Mouse (Mus musculus) forebrain, postnatal 0 days (tissue): ENCODE measurements around the gene Rest. TPM values are rescaled to one million over a fixed set of nuclear protein-coding genes. Genes with fewer than 3 reads are reported as not detected.

Source experiments
- ATAC-seq: fragments of 200-750 bp; cut with Nextera tagmentation; 2 replicates; pipeline ENCODE4 v1.8.0; 2017; ENCODE audit warnings: mild to moderate bottlenecking, moderate library complexity
- DNase-seq: peaks from one replicate; pipeline ENCODE4 v3.0.0-alpha.2; 2015
- H3K27ac ChIP-seq: fragments of 300-500 bp; sonication (generic); 2 replicates; pipeline ENCODE4 v1.5.1; 2014; ENCODE audit warnings: low read depth, mild to moderate bottlenecking, antibody characterized with exemption, low read length, moderate library complexity, mixed read lengths
- H3K27me3 ChIP-seq: fragments of 300-500 bp; sonication (generic); 2 replicates; pipeline ENCODE4 v1.6.1; 2014; ENCODE audit warnings: mild to moderate bottlenecking, low read length, mixed read lengths; ENCODE audit not compliant: insufficient read depth
- H3K36me3 ChIP-seq: fragments of 300-500 bp; sonication (generic); 2 replicates; pipeline ENCODE4 v1.6.1; 2014; ENCODE audit warnings: mild to moderate bottlenecking, moderate library complexity; ENCODE audit not compliant: insufficient read depth
- H3K4me1 ChIP-seq: fragments of 300-500 bp; sonication (generic); 2 replicates; pipeline ENCODE4 v1.6.1; 2014; ENCODE audit warnings: antibody characterized with exemption; ENCODE audit not compliant: insufficient read depth
- H3K4me2 ChIP-seq: fragments of 300-500 bp; sonication (generic); 2 replicates; pipeline ENCODE4 v1.6.1; 2014; ENCODE audit warnings: low read depth, mild to moderate bottlenecking, moderate library complexity
- H3K4me3 ChIP-seq: fragments of 300-500 bp; sonication (generic); 2 replicates; pipeline ENCODE4 v1.5.1; 2014; ENCODE audit warnings: low read depth, low read length, mixed read lengths
- H3K9ac ChIP-seq: fragments of 300-500 bp; sonication (generic); 2 replicates; pipeline ENCODE4 v1.6.1; 2014; ENCODE audit warnings: mild to moderate bottlenecking
- H3K9me3 ChIP-seq: fragments of 300-500 bp; sonication (generic); 2 replicates; pipeline ENCODE4 v1.6.1; 2016; ENCODE audit warnings: low read length
- CTCF ChIP-seq: sonication (generic); IDR thresholded peaks from 2 replicates; pipeline ENCODE4 v1.5.1; 2016; ENCODE audit warnings: antibody characterized with exemption, control low read depth, low read depth
- WGBS: fragments of 180-500 bp; shearing (Covaris S2); extraction: QIAGEN DNeasy Blood & Tissue Kit; methylation state at CpG from one replicate; pipeline ENCODE4 v1.1.7; 2014; 5-methylcytosine and 5-hydroxymethylcytosine counted together
- polyA plus RNA-seq: library from polyadenylated mRNA; unstranded; fragments of >200 nt; fragmentation: Nextera tagmentation; extraction: Ambion mirVana; gene quantifications from 2 replicates; pipeline ENCODE4 v1.2.1, GENCODE M21; 2015
- total RNA-seq: library from RNA; depleted of rRNA; stranded (reverse); fragments of >200 nt; gene quantifications from 2 replicates; pipeline ENCODE4 v1.2.3, GENCODE M21; 2014

Gene Rest
- total and polyA plus RNA-seq, 2 experiments from 2014 or later: 3.1 to 8.3 TPM

DNA sequence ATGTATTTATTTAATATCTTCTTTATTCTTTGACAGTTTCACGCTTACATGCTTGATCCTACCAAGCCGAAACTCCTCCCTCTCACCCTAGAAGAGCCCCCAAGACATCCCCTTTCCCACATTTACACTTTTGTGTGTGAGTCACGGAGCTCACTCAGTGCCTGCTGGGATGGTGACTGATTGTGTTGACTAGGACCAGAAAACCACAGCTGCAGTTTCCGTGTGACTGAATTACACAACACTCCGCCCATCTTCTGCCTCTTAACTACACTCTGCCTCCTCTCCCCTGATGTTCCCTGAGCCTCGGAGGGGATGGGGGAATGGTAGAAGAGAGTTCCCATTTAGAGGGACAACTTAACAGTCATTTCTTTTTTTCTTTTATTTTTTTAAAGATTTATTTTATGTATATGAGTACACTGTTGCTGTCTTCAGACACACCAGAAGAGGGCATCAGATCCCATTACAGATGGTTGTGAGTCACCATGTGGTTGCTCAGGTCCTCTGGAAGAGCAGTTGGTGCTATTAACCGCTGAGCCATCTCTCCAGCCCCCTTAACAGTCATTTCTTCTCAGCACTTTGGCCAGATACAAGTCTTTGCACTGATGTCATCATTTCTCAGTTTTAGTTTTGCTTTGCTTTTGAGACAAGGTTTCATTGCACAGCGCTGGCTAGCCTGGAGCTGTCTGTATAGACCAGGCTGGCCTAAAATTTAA, 13.0 kb upstream of the Rest start:
- Histone ChIP-seq H3K4me3 (no peak overlapping the region), H3K4me1 (no peaks in the 10 kb centered on the region), H3K4me2 (no peak overlapping the region), H3K36me3 (no peaks in the 10 kb centered on the region), H3K27me3 (no peaks in the 10 kb centered on the region), H3K9me3 (no peaks in the 10 kb centered on the region), H3K27ac (no peak overlapping the region), H3K9ac (no peak overlapping the region)
- 60% methylated on average over 8 of the region's 8 CpGs for WGBS
- DNase-seq (no peak), ATAC-seq (no peak)
- no peak for TF ChIP-seq CTCF

DNA sequence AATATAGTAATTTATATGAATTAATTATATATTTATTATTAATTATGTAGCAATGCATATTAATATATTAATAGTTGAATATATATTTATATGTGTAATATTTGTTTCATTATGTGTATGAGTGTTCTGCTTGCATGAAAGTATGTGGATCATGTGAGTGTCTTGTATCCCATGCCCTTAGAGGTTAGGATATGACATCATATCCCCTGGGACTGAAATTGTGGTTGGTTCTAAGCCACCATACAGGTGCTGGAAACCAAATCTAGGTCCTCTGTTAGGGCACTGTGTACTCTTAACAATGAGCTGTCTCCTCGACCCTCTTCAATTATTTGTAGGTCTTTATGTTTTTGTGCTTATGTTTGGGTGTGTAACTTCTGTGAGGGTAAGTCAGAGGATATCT, 12.1 kb upstream of the Rest start:
- no peak overlapping the region for H3K9ac ChIP-seq
- no peak for ATAC-seq

DNA sequence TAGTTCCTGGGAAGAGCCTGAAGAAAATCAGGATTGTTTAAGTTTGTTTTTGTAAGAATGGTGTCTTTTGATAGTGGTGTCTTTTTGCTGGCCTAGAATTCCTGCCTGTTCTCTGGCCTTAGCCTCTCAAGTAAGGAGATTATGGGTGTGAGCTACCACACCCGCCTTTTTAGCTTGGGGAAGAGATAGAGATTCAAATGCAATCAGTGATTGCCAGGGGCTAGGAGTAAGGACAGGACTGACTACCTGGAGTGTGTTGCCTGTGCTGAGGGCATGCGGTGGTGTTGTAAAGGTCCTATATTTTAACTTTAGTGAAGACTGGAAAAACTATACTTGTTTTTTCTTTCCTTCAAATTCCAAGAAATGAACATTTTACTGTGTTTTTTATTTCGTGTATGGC, 10.9 kb upstream of the Rest start:
- Histone ChIP-seq H3K9me3 (no peaks in the 10 kb centered on the region), H3K36me3 (no peaks in the 10 kb centered on the region), H3K4me2 (no peak overlapping the region), H3K27me3 (no peaks in the 10 kb centered on the region), H3K27ac (no peak overlapping the region), H3K4me1 (no peaks in the 10 kb centered on the region), H3K9ac (no peak overlapping the region), H3K4me3 (no peak overlapping the region)
- TF ChIP-seq CTCF: no peak
- ATAC-seq (no peak), DNase-seq (no peak)
- 61% methylated on average over 3 of the region's 3 CpGs for WGBS

More for the DNA sequence above, 12.1 kb upstream of the Rest start:
- Histone ChIP-seq H3K36me3 (no peaks in the 10 kb centered on the region), H3K4me1 (no peaks in the 10 kb centered on the region), H3K27ac (no peak overlapping the region), H3K9me3 (no peaks in the 10 kb centered on the region), H3K4me3 (no peak overlapping the region), H3K4me2 (no peak overlapping the region), H3K27me3 (no peaks in the 10 kb centered on the region)
- DNase-seq: no peak
- no peak for TF ChIP-seq CTCF
- 78% methylated on average over 1 of the region's 1 CpGs for WGBS

DNA sequence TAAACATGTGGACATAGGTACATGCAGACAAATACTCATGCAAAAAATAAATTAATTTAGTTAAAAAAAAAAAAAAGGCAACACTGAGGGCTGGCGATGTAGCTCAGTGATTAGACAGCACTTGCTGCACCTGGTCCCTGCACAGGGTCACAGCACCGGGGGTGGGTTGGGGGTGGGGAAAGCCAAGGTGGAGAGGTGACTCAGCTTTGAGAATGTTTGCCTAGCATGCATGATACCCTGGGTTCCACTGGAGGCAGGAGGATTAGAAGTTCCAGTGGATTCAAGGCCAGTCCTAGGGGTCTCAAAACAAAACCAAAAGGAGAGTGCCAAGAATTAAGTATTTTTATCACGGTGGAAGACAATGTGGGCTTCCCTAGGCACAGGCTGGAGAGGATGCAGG, 7.7 kb upstream of the Rest start:
- H3K27ac ChIP-seq: no peak overlapping the region
- H3K4me3 ChIP-seq: no peak overlapping the region
- ATAC-seq (no peak), DNase-seq (no peak)
- no peak overlapping the region for H3K4me2 ChIP-seq
- H3K9me3 ChIP-seq: no peaks in the 10 kb centered on the region
- H3K4me1 ChIP-seq: no peaks in the 10 kb centered on the region
- H3K9ac ChIP-seq: no peak overlapping the region
- no peaks in the 10 kb centered on the region; the same call in 1 of the 2 replicates for H3K27me3 ChIP-seq
- WGBS: 73% methylated on average over 3 of the region's 3 CpGs
- H3K36me3 ChIP-seq: no peaks in the 10 kb centered on the region
- no peak for TF ChIP-seq CTCF

DNA sequence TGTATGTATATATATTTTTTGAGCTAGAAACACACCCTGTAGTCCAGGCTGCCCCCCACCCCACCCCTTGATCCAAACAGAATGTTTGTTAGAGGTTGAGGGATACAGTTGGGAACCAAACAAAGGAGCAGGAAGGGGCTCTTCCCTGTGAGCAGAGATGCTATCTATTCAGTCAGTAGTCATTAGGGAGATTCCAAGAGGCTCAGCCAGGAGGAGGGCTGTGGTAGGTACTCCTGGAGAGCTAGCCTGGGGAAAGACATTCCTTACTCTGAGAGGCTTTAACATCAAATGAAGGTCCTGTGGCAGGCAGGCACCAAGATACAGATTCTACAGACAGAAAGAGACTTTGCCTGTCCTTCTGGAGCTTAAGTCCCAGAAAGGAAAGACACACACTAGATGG, 6.0 kb upstream of the Rest start:
- TF ChIP-seq CTCF: no peak
- DNase-seq: no peak
- no peak overlapping the region for H3K27ac ChIP-seq
- no peak for ATAC-seq
- no peaks in the 10 kb centered on the region for H3K4me1 ChIP-seq
- H3K27me3 ChIP-seq: no peaks in the 10 kb centered on the region; the same call in 1 of the 2 replicates
- no peak overlapping the region for H3K9ac ChIP-seq
- H3K9me3 ChIP-seq: no peaks in the 10 kb centered on the region
- H3K36me3 ChIP-seq: no peaks in the 10 kb centered on the region
- no peak overlapping the region for H3K4me3 ChIP-seq
- H3K4me2 ChIP-seq: no peak overlapping the region

DNA sequence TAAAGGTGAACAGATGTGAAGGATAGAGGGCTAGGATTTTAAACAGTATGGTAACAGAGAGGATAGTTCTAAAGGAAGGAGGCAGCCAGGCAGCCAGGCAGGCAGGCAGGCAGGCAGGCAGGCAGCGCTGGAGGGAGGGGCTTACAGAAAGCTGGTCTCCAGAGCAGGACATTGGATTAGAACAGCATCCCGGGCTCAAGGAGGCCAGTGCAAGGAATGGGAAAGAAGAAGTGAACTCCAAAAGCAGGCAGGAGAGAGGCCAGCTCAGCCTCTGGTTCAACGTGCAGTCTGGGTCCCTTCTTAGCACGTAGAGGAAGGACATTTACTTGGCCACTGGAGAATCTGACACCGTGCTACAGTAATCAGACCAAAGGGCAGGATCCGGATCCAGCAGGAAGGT, 5.2 kb upstream of the Rest start:
- ATAC-seq (no peak), DNase-seq (no peak)
- 64% methylated on average over 6 of the region's 6 CpGs for WGBS
- Histone ChIP-seq H3K4me2 (no peak overlapping the region), H3K27me3 (no peaks in the 10 kb centered on the region; the same call in 1 of the 2 replicates), H3K9ac (no peak overlapping the region), H3K4me1 (no peaks in the 10 kb centered on the region), H3K36me3 (no peaks in the 10 kb centered on the region), H3K9me3 (no peaks in the 10 kb centered on the region), H3K4me3 (no peak overlapping the region), H3K27ac (no peak overlapping the region)
- no peak for TF ChIP-seq CTCF

DNA sequence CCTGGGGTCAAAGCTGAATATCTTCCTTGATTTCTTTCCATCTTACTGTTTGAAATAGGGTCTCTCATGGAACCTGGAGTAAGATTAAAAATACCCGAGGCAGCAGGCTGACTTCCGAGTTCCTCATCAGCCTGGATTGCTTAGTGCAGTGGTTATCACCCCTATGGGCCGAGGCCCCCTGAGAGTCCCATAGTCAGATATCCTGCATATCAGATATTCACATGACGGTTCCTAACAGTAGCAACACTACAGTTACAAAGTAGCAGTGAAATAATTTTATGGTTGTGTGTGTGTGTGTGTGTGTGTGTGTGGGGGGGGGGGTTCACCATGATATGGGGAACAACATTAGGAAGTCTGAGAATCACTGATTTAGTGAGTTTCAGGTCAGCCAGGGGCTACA, 4.2 kb upstream of the Rest start:
- ATAC-seq: no peak

More for the DNA sequence above, 4.2 kb upstream of the Rest start:
- WGBS: 86% methylated on average over 4 of the region's 4 CpGs
- Histone ChIP-seq H3K27ac (no peak overlapping the region), H3K9me3 (no peaks in the 10 kb centered on the region), H3K27me3 (no peaks in the 10 kb centered on the region; the same call in 1 of the 2 replicates), H3K36me3 (no peaks in the 10 kb centered on the region), H3K4me2 (no peak overlapping the region), H3K4me1 (no peaks in the 10 kb centered on the region), H3K4me3 (no peak overlapping the region), H3K9ac (no peak overlapping the region)
- no peak for TF ChIP-seq CTCF
- no peak for DNase-seq
